Mouse (Mus musculus): ENCODE data around the gene Pth2r.

DNA sequence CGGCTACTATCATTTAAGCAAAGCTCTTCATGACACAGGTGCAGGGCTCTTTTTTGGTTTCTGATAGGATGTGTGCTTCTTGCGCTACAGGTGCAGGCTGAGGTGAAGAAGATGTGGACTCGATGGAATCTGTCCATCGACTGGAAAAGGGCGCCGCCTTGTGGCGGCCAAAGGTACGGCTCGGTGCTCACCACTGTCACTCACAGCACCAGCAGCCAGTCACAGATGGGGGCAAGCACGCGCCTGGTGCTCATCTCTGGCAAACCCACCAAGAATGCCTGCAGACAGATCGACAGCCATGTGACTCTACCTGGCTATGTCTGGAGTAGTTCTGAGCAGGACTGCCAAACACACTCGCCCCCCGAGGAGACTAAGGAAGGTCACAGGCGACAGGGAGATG lies 106.5 kb downstream of the Pth2r start:
- TF ChIP-seq CTCF (IDR thresholded peaks at IDR 0.05) = peak; percentile 32
- TF ChIP-seq POLR2A (IDR thresholded peaks at IDR 0.05; ENCODE audit: insufficient read depth, low read depth, low read length) = no peak
- TF ChIP-seq EP300 (IDR thresholded peaks at IDR 0.05; ENCODE audit: insufficient read depth, low read depth, low read length) = no peak

All from heart, adult 2 months (tissue).